Mouse (Mus musculus) WW6 (cell line): Measurements from ENCODE around the gene Spsb2.
"Not testable (repeated sequence)": the region's sequence is repeated elsewhere in the genome, so short reads cannot be mapped to it uniquely, and the experiment has no call there.

Experiments
- DNase-seq: peaks from one replicate; pipeline ENCODE4 v3.0.0-alpha.2; 2013; ENCODE audit warnings: low read depth, low spot score

The Spsb2 gene

DNA sequence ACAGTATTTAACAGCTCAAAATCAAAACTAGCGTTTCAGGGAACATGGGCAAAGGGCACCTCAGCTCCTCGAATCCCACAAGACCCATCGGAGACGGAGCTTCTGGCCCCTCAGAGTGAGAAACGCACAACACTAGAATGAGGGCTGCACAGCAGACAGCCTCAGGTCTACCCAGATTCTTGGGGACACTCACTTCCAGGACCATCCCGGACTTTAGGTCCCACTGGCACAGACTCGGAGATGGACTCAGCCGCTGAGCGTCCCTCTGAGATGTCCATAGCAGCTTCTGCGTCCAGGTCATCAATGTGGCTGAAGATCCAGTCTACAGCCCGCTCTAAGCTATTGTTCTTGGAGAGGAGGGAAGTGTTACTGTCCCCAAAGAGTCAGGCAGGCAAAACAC is 8.7 kb downstream of the Spsb2 start:
- no peak for DNase-seq

DNA sequence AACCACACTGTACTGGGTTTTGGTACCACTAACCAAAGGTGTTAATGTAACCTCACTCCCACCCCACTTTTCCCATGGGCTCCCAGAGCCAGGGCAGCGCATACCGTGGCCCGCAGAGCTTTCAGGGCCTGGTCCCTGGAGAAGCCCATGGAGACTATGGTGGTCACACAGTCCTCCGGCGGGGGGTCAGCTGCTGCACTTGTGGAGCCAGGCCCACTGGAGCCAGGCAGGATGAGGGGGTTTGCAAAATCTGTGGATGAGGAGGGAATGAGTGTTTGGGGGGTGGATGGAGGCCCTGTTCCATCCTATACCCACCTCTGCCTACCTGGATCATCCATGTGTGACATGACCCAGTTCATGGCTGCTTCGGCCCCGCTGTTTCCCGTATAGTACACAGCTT is 9.1 kb downstream of the Spsb2 start:
- DNase-seq: no peak

DNA sequence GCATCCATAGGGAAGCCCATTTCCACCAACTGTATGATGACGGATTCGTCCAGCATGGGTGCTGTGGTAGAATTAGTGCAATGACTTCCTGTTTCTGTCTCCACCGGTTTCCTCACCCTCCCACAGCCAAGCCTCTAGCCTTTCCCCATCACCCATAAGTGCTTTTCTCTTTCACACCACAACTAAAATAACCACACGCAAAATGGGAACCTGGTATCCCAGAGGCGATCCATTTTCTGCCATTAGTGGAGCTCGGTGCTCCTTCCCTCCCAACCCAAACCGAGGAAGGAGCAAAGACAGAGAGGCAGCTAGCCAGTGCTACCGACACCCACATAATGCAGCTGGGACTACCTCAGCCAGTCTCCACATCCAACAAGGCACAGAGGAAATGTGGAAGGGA is 9.5 kb downstream of the Spsb2 start:
- DNase-seq: no peak

DNA sequence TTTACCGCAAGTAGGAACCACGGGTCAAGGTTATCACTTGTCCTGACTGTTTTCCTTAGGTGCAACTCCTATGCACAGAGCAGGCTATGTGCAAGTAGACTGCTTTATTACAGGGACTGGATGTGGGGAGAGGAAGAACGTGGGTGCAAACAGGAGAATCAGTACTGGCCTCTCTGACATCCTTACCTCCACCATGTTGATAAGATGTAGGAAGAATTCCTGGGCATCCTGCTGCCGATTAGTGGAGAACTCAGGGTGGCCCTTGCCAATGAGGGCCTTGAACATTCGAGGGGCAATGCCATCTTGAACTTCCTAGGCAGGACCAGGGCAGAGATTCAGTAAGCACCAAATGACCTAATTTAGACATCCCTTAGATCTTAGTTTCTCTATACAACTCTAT is 12.4 kb downstream of the Spsb2 start:
- no peak for DNase-seq

DNA sequence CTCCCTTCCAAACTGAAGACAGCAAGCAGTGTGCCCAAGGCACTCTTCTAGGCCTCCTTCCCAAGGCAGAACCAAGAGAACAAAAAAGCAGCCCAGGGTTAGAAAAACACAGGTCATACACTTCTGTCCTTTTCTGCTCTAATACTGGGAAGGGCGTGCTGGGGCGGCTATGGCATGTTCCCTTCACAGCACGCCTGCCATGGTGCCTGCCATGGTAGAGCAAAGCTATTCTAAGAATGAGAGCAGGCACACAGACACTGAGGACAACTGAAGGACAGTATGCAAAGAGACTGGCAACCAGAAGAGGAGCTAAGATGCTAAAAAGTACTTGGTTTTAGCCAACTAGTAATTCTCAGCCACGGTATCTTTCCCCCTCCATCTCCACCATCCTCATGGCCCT is 13.6 kb downstream of the Spsb2 start:
- DNase-seq: no peak

DNA sequence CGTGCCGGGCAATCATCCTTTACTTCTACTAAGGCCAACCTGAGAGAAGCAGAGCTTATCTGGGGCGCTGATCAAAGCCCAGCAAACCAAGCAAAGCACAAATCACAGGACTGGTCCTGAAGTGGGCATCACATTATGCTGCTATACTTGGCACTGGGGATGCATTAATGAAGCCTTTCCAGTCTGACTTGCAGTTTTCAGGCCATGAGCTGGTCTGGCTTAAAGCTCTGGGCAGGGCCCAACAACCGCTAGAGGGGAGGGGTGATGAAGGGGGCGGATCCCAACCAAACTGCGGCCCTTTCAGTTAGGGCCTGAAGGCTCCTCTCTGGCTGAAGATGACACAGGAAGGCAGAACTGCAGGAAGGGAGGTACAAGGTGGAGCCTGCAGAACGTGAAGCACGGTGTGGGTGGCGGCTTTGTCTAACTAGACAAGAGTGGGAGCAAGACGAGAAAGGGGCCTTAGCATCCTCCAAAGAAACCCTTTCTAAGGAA is 19.7 kb downstream of the Spsb2 start:
- no peak for DNase-seq

DNA sequence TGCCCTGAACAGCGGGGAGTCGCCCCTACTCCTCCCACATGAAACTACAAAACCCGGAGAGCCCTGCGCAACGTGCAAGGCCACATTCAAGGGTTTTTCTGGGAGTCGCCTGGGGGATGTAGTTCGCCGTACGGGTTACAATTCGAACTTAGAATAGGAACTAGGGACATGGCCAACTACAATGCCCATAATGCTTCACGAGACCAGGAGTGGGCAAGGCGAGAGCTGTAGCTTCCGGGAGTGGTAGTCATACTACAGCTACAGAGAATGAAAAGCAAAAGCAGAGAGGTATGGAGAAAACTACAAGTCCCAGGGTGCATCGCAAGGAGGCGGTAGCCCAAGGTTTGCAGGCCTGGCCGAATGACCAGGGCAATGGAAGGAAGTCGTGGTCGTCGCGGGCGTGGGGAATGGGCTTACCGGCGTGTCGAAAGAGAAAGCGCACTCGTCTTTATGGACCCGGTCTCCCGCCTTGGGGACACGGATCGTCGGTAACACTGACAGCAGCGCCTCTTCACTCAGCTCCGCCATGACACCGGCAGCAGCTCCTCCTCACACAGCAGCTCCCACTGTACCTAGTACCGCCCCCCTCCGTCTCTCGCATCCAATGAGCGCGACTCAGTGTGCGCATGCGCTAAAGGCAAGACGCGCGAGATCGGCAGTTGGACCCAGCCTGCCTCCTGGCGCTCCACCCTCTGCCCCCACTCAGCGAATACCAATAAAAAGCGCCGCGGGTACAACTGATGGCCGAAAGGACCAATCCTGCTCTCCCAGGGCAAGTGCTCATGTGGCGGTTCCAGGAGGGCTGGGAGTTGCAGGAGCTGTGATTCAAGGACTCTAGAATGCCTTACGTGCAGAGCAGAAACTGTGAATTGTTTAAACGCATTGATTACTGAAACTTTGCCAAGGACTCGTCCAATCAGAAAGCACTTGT is 20.7 kb downstream of the Spsb2 start, which contains the start of the genes Usp5 and Cdca3:
TSS of gene Usp5 (minus strand) at position 617 of the 931 bp plus-strand sequence.
TSS of gene Cdca3 (plus strand) at position 680 of the 931 bp plus-strand sequence.
- peak; percentile 100 for DNase-seq

DNA sequence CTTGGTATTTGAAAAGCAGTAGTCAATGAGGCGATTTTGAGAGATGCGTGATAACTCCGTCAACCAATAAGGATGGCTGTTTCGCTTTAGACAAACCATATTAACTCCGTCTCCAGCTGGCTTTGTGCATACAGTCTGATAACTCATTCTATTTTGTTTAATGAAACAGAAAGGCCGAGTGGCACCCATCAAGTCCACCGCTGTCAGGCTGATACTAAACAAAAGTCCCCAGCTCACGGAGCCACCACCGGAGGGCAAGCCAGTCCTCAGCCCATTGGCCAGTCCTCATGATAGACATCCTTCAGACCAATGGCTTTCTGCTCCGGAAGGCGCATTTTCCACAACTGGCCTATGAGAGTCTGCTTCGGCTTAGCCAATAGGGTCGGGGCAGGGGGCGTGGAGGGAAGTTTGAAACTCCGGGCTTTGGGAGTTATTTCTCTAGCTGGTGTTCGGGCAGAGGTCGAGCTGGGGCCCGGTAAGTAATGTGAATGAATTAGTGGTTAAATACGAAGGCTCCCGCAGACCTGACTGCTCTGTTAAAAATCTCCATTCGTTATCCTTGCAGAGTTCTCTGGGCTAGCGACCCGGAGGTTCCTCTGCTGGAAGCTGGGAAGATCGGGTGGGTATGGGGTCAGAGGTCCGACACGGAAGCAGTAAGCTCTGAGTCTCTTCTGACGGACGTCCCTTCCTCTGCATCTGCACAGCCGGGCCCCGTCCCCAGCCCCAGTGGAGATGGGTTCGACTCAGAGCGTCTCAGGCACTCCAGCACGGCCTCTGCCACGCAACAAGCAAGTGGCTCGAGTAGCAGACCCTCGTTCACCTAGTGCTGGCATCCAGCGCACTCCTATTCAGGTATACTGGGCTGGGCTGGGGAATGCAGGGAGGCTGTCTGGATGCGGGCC is 21.6 kb downstream of the Spsb2 start:
- peak; percentile 97 for DNase-seq

DNA sequence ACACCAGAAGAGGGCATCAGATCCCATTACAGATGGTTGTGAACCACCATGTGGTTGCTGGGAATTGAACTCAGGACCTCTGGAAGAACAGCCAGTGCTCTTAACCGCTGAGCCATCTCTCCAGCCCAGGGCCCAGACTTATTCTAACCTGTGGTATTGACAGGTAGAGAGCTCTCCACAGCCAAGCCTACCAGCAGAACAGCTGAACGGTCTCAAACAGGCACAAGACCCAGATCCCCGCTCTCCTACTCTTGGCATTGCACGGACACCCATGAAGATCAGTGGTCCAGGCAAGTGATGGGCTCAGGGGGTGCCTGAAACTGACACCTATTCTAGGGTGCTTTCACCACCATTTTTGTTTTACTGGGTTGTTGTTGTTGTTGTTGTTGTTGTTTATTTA is 22.7 kb downstream of the Spsb2 start:
- not testable (repeated sequence) for DNase-seq

DNA sequence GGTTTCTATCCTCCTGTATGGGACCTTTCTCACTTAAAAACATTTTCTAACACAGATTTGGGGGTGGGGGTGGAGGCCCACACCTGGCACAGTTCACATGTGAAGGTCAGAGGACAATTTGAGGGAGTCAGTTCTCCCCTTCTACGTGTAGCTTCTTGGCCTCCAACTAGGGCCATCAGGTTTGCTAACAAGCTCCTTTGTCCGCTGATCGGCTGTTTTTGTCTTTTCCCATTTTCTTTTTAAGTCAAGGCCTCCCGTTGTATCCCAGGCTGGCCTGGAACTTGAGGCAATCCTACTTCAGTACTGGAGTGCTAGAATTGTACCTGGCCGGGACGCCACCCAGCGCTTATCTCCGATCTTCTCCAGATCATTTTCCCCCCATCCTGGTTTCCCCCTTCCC is 23.2 kb downstream of the Spsb2 start:
- DNase-seq: no peak

DNA sequence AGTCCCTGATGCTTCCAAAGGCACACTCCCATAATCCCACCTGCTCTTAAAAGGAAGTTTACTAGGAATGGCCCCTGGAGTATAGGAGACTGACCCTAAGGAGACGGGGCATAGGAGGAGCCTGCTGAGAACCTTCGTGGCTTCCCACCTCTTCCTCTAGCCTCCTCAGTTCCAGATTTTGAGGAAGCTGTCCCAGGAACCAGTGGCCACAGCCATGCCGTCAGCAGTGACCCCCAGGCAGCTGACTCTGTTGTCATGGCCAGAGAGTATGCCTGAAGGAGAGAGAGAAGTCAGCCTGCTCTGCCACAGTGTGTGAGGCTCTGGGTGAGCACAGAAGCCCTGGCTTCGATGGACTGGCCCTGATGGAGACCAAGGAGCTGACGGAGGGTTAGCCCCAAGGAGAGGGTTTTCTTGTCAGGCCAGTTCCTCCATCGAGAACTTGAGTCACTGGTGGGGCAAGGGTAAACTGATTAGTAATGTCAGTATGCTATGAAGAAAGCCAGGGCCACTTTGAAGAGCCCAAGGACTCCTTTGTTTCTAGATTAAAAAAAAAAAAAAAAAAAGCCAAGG is 26.1 kb downstream of the Spsb2 start:
- DNase-seq: no peak

DNA sequence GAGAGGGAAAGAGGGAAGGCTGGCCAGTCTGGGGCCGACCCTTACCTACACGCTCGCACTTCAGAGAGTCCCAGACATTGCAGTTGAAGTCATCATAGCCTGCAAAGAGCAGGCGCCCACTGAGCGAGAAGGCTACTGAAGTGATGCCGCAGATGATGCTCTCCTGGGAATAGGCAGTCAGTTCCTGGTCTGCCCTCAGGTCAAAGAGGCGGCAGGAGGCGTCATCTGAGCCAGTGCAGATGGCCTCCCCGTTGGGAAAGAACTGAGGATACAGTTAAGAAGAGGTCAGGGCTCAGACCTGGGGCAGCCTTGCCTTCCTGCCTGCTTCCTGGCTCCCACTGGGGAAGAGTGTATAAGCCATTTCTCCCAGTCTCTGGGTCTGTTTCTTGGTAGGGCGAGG is 27.1 kb downstream of the Spsb2 start:
- DNase-seq: no peak

DNA sequence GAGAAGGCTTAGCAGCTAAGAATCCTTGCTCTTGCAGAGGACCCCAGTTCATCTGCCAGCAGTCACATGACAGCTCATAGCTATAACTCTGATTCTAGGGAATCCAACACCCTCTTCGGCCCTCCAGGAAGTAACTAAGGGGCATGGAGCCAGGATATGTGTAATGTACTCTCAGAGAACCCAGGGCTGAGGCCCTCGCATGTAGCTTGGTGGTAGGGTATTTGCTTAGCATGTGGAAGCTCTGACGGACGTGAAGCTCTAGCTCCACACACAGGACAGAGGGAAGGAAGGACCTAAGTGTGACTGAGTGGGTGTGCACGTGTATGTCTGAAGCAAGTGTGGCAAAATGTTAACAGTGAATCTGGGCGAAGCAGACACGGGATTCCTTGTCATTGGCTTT is 27.9 kb downstream of the Spsb2 start:
- no peak for DNase-seq

DNA sequence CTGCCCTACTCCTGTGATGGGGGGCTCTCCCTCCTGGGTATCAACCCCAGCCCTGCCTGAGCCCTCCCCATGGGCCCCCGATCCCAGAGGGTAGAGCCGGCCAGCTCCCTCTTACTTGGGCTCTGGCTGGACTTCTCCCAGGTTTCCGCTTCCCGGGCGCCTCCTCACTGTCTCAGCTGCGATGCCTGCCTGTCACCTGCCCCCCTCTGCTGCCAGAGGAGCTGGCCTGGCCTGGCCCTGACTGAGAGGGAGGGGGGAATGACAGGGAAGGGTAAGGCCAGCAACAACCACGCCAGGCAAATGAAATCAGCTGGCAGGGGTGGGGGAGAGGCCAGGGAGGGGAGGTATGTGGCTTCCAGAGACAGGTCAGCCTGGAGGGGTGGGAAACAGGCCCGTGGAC is 31.3 kb downstream of the Spsb2 start:
- DNase-seq: no peak

DNA sequence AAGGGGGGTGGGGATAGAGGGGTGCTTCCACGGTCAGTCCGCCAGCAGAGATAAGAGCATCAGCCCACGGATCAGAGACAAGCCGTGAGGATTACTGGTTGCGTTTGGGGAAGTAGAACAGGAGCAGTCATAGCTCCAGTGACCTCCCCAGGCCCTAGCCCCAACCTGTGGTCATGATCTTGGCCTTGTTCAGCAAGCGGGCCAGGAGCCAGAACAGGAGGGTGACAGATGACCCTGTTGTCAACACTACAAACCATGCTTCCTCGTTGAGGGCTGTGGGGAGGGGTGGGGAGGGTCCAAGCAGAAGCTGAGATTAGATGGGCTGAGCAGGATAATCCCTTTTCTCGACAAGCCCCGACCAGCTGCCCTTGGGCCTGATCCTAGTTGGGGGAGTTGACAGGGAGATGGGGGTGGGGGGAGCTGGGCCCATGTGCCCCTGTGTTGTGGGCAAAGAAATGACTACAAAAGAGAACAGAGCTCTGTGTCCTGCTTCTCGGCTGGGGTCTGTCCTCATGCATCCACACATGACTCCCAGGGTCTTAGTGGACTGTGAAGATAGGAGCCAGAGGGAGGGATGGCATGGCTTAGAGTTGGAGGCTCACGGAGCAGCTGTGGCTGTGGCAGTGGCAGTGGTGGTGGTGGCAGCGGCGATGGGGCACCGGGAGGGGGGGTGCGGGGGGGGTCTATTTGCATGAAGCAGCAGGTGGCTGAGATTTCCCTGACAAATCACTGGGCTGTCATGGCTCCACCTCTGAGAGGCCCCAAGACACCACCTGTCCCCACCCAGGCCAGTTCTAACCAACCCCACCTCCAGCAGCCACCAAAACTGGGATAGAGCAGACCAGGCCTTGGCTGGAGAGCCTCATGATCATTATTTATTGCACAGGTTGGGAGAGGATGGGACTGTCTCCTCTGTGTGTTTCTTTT is 32.0 kb downstream of the Spsb2 start, which contains the start of gene Gnb3:
TSS of gene Gnb3 (minus strand) at position 35 of the 927 bp plus-strand sequence.
- DNase-seq: no peak

DNA sequence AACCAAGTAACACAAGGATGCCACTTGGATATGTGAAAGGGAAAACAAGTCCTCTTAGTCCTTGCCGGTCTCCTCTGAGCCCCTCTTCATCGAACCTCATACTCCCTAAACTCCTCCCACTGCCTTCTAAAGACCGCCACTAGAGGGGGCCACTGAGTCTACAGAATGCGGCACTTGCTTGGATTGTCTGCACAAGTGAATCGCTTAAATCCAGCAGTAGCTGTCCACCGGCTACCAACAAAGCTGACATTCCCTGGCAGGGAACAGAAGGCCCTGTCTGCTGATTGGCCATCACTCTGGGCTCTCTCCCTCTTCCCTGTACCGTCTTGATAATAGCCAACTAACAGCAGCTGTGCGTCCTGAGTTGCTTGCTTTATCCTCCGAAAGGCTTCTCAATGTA is 38.8 kb downstream of the Spsb2 start:
- DNase-seq: peak; percentile 93

DNA sequence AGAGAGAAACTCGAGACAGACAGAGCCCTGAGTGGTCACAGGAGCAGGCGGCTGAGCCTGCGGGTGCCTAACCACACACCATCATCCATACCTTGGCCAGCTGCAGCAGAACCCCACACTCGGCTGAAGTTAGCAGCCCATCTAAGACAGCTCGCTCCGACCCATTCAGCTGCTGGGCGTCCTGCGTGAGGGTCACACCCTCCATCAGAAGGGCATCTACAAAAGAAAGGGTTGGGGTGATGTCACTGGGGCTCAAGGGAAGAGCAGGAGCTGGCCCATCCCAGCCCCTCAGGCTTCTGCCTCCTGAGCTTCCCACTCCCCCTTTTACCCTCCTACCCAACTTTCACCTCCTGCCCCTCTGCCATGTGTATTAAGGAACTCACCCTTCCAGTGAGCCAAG is 42.1 kb downstream of the Spsb2 start:
- DNase-seq: peak; percentile 67

DNA sequence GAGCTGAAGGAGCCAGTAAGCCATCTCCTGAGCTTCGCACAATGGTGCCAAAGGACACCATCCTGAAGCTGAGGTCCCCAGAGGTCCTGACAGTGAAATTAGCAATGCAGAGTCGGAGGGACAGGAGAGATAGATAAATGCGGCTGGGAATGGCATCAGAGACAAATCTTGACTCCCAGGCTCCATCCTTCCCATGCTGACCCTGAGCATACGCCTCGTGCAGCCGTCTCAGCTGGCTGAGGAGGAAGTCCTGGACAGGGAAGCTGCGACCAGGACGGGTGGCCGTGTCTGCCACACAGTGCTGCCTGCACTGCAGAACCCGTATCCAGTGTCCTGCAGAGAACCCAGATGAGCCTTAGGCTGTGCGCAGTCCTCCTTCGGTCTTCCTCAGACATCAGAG is 46.2 kb downstream of the Spsb2 start:
- DNase-seq: no peak

DNA sequence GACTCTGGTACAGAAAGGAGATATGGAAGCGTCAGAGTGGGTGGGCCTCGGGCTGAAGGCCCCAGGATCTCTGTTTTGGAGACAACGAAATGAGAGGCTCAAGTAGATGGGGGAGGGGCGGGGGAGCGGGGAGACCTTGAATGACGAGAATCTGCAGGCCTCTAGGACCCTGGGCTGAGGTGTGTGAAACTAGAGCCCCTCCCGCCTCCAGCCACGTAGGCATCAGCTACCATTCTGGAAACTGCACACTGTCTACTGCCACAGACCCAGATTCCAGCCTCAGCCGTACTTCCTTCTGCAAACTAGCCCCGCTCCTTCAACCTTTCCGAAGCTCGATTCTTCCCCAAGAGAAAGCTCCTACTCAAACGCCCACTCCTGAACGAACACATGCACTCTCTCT is 47.9 kb downstream of the Spsb2 start:
- DNase-seq: no peak

DNA sequence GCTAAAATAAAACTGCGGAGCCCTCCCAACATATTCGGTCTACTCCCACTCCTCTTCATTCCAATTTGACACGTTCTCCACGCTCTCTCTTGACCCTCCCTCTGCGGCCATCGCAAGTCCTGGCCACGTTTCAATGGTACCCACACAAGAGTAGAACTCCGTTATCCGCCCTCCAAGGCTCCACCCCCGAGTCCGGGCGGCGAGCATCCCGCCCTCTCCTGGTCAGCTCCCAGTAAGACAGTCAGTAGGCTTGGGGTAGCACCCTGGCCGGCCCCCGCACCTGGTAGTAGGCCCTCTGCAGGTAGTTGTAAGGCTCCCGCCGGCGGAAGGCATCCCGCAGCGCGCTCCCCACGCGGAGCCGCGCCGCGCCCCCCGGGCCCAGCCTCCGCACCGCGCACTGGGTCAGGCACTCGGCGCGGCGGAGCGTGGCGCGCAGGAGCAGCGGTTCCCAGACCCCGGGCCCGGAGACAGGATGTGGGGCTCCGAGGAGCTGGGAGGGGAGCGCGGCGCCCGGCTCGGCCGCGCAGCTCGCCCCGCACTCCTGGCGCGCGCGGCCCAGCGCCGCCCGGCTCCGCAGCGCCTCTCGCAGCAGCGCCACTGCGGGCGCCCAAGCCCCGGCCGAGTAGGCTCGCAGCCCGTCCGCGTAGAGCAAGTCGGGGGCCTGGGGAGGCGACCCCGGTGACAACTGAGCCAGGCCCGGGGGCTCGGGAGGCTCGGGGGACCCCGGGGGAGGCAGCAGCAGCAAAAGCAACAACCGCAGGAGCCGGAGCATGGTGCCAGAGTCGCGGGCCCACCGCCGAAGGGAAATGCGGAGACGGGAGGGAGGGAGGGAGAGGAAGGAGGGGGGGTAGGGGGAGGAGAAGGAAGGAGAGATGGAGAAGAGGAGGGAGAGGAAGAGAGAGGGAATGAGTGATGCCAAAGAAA is 48.7 kb downstream of the Spsb2 start, which contains the start of gene P3h3:
TSS of gene P3h3 (minus strand) at position 837 of the 924 bp plus-strand sequence.
- DNase-seq: peak; percentile 89
